Mouse (Mus musculus) kidney, adult 18-20 months (tissue): ENCODE data around the gene Fgd6.

Experiments
- DNase-seq: peaks from one replicate; pipeline ENCODE4 v3.0.0; 2021

Fgd6 gene

GRCm38 (mm10) chr10:94097081-94097845 is 61.5 kb downstream of the Fgd6 start:
- no peak for DNase-seq

DNA sequence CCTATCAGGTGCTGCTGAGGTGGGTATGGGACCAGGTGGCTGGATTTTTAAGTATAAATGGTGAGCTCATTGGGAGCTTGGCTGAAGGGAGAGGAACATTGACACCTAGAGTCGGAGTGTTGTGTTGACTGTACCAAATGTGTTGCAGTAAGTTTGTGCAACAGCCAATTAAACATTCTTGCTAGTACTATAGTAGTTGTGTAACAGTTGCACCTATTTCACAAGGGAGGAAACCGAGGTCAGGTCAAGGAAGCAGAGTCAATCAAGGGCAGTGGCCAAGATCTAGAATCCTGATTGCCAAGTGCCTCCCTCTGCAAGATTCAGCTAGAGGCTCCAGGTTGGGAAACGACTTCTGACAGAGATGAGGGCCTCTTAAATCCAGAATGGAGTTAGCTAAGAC is 62.3 kb downstream of the Fgd6 start:
- DNase-seq, result no peak

- DNase-seq, result no peak
These were observed 69.7 kb downstream of the Fgd6 start for GRCm38 (mm10) chr10:94105498-94105897.

- peak; percentile 39 for DNase-seq
These were observed 71.4 kb downstream of the Fgd6 start for GRCm38 (mm10) chr10:94107168-94107567.

GRCm38 (mm10) chr10:94107607-94108006 is 71.8 kb downstream of the Fgd6 start:
- no peak for DNase-seq

DNA sequence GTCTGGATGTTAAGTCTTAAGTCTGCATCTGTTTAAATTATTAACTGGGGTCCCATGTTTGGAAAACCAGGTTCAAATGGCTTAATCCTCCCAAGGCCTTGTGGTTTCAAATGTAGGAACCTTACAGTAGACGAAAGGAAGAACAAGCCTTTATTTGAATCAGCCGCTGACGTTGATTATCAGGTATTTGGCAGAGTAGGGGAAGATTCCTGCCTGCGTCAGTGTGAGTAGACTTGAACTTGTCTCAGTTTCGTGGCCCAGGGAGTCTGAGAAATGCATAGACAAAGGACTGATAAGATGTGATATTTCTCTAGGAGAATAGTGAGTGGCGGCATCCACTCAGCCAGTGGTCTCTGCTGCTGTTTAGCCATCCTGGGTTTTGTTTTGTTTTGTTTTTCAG is 73.0 kb downstream of the Fgd6 start:
- no peak for DNase-seq

GRCm38 (mm10) chr10:94110834-94111754 is 75.3 kb downstream of the Fgd6 start:
- DNase-seq, result no peak

- no peak for DNase-seq
These were observed 76.4 kb downstream of the Fgd6 start for GRCm38 (mm10) chr10:94112207-94112606.

GRCm38 (mm10) chr10:94115893-94116599 is 80.2 kb downstream of the Fgd6 start:
- DNase-seq, result peak; percentile 86

DNA sequence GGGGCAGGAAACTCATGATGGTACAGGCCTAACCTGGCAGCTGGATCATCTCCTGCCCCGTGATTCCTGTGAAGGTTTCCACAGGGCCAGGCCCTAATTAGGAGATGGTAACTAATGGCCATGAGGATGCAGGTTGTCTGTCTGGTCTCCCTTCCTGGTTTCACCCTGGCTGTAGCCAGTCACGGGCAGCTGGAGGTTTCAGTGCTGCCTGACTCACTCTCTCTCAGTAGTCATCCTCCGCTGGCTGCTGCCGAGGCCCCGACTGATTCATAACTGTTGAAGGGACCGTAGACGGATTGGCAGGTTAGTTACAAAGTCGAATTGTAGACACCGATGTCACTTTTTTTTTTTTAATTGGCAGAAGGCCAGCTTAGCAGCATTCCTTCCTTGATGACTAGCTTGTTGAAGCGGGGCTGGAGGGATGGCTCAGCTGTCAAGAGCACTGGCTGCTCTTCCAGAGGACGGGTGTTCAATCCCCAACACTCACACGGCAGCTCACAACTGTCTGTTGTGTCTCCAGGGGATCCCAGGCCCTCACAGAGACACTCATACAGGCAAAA is 81.1 kb downstream of the Fgd6 start:
- no peak for DNase-seq

GRCm38 (mm10) chr10:94117916-94118315 is 82.1 kb downstream of the Fgd6 start:
- no peak for DNase-seq

- no peak for DNase-seq
These were observed 83.2 kb downstream of the Fgd6 start for GRCm38 (mm10) chr10:94118993-94119392.

DNA sequence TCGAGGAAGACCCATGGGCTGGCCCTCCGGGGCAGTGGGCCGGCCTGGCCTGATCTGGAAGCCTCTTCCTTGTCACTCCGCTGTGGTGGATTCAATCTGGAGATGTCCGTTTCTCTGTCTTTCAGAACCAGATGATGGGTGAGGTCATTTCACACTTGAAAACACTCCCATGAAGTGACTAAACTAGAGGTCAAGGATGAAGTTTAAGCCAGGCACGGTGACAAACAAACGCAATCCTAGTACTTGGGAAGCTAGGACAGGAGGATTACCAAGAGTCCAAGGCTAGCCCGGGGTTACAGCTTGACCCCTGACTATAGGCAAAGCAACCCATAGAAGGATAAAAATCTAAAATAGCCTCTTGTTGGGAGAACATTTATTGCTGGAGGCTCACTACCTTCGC is 84.9 kb downstream of the Fgd6 start:
- no peak for DNase-seq

- DNase-seq, result no peak
These were observed 86.8 kb downstream of the Fgd6 start for GRCm38 (mm10) chr10:94122595-94122994.

DNA sequence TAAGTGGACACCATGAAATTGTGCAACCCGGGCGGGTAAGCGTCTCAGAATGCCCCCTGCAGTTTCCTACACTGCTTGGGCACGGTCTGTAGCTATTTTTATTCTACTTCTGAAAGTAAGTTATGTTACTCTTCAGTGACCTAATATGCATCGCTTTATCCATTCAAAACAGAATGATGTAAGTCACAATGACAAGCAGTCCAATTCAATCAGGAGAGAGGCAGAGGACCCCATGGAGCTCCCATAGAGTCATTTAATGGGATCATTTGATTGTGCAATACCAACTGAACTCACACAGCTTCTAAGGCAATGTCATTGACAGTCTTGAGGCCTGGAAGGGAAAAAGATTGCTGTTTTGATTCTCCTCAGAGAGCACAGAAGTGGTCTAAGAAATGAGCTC is 87.8 kb downstream of the Fgd6 start:
- no peak for DNase-seq

GRCm38 (mm10) chr10:94124376-94124775 is 88.6 kb downstream of the Fgd6 start:
- DNase-seq, result no peak

DNA sequence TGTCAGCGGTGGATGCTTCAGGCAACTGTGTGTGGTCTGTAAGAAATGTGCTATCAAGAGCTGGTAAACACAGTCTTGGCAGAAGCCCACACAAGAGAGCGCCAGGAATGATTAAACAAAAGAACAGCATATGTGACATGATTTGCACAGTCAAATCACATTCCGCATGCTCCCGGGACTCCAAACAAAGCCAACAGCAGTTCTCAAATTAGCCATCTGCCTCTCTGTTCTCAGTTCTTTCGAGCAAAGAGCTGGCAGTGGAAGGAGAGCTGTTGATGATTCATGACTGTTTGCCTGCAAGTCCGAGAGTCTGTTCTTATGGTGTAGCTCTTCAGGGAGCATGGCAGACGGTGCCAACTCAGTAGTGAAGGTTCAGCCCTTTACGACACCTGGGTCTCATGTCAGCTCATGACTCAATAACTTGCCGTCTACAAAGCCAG is 93.9 kb downstream of the Fgd6 start:
- no peak for DNase-seq

DNA sequence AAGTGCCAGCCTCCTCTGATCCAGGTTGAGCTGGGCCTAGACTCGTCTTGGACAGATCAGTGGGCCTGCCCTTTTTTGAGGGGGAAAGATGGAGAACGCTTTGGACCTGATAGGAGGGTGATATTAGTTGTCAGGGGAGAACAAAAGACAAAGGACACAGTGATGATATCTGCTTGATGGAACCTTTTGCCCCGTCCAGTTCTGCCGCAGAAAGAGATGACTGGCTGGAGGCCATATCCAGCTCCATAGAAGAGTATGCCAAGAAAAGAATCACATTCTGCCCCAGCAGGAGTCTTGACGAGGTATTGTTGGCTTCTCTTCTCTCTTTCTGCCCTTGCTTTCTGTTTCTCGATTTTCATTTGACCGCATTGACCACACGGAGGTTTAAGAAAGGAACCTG is 97.3 kb downstream of the Fgd6 start:
- no peak for DNase-seq

DNA sequence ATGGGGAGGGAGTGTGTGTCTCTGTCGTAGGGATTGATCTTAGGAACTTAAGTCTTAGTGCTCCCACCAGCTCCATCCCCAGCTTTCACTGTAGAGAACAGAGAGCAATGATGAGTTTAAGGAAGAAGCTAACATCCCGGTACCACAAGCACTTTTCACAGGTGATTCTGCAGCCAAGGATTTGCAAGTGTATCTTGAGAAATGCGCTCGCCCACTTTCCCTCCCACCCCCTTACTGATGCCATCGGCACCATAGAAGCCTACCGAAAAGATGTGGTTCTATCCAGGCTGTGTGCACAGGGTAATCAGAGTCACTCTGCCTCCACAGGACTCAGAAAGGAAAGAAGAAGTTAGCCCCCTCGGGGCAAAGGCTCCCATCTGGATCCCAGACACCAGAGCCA is 97.9 kb downstream of the Fgd6 start:
- no peak for DNase-seq

DNA sequence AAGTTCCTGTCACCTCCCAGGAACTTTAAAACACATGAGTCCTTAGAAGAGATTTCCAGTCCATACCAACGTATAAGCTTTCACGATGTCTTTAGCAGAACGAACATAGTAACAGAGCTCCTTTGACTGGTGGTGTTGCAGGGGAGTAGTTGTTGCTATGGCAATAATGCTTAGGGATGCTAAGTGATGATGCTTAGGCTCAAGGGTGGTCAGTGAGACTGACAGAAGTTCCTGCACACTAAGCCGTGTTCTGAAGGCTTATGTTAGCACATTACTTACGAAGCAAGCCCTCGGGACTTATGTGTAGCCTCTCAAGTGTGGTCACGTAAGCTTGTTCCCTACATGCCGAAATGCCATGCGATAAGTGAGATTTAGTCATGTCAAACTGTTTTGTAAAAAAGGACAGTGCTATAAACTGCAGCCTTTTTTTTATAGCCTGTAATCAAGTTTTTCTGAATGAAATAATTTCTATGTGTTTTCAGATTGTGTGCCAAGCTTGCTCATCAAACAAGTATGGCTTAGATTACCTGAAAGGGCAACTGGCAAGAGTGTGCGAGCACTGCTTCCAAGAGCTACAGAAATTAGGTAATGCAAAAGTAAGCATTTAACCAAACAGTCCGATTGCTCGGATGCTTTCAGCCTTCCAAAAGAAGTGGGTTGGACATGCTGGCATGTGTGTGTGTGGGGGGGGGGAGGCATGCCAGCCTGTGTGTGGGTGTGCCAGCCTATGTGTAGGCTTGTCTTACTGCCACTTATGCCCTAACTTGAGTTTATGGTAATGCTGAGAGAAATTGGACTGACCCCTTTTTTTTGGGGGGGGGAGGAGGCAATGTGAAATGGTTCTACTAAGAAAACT is 99.0 kb downstream of the Fgd6 start:
- DNase-seq, result no peak

DNA sequence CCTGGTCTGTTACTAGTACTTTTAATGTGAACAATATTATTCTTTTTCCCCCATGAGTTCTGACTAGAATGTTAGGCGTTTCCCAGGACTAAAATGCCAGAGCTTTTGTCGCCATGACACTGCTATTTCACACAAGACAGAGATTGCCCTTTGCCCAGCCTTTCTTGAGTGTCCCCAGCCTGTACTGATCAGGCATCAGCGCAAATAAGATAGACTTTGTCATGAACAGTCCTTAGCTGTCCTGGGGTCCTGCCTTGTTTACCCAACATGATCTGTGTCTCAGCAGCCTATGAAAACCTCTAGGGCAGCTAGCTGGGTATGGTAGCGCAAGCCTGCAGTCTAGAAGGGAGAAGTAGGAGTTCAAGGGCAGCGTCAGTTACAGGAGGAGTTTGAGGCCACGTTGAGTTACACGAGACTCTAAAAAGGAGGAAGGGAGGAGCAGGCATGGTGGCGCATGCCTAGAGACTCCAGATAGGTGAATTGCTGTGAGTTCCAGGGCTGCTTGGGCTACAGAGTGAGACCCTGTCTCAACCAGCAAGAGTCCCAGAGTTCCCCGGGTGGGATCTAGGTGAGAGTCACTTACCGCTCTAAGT is 103.2 kb downstream of the Fgd6 start:
- DNase-seq, result no peak
